Mouse (Mus musculus) small intestine, adult 2 months (tissue): Measurements from ENCODE around the gene Itpkc. TPM values are rescaled to one million over a fixed set of nuclear protein-coding genes. Genes with fewer than 3 reads are reported as not detected.

Source experiments
- H3K27ac ChIP-seq: fragments of 200-500 bp; 2 replicates; pipeline ENCODE4 v1.5.1; 2012; ENCODE audit warnings: low read depth, low read length, control low read depth, inconsistent platforms; ENCODE audit not compliant: insufficient read depth
- H3K27me3 ChIP-seq: fragments of 200-500 bp; 2 replicates; pipeline ENCODE4 v1.6.1; 2012; ENCODE audit warnings: mild to moderate bottlenecking, moderate library complexity, low read length, inconsistent platforms; ENCODE audit not compliant: control insufficient read depth, insufficient read depth
- H3K36me3 ChIP-seq: fragments of 200-500 bp; 2 replicates; pipeline ENCODE4 v1.6.1; 2012; ENCODE audit warnings: mild to moderate bottlenecking, low read length, control low read depth, inconsistent platforms; ENCODE audit not compliant: control insufficient read depth, insufficient read depth
- H3K4me1 ChIP-seq: fragments of 200-500 bp; 2 replicates; pipeline ENCODE4 v1.6.1; 2012; ENCODE audit warnings: low read length, inconsistent platforms, mixed read lengths; ENCODE audit not compliant: control insufficient read depth, insufficient read depth, insufficient read length
- H3K4me3 ChIP-seq: fragments of 200-500 bp; 2 replicates; pipeline ENCODE4 v1.5.1; 2012; ENCODE audit warnings: low read depth, mild to moderate bottlenecking, control low read depth, inconsistent platforms, low read length, moderate library complexity
- CTCF ChIP-seq: fragments of 200-500 bp; IDR thresholded peaks from 2 replicates; pipeline ENCODE4 v1.5.1; 2012; ENCODE audit warnings: low read depth, mild to moderate bottlenecking, control low read depth, inconsistent platforms, low read length, moderate library complexity, mixed read lengths; ENCODE audit not compliant: insufficient replicate concordance, insufficient read length; ENCODE audit errors: extremely low read depth
- POLR2A ChIP-seq: fragments of 200-500 bp; IDR thresholded peaks from 2 replicates; pipeline ENCODE4 v1.6.1; 2012; ENCODE audit warnings: low read depth, mild to moderate bottlenecking, control low read depth, inconsistent platforms, low read length, moderate library complexity
- whole genome bisulfite sequencing: fragments of 180-500 bp; shearing (Covaris S2); methylation state at CpG from one replicate; pipeline ENCODE4 v1.1.7; 2018; 5-methylcytosine and 5-hydroxymethylcytosine counted together
- polyA plus RNA-seq: library from polyadenylated mRNA; depleted of rRNA; stranded (reverse); fragments of >200 nt; gene quantifications from 2 replicates; pipeline ENCODE4 v1.2.3, GENCODE M21; 2012; rRNA removed

Itpkc gene
- polyA plus RNA-seq, 1 experiment = 44.6 TPM

- H3K27ac ChIP-seq = no peak overlapping the region
- TF ChIP-seq POLR2A (no peak), CTCF (no peak)
- WGBS = 97% methylated on average over 6 of the region's 6 CpGs
- H3K27me3 ChIP-seq = no peaks in the 10 kb centered on the region
- peaks cover 24% of the 10 kb centered on the region for H3K36me3 ChIP-seq
- H3K4me3 ChIP-seq = no peak overlapping the region
- peaks cover 18% of the 10 kb centered on the region for H3K4me1 ChIP-seq
Measured at GRCm38 (mm10) chr7:27159256-27159655, 69.2 kb downstream of the Itpkc start.

- peaks cover 17% of the 10 kb centered on the region; the same call in 1 of the 2 replicates for H3K4me1 ChIP-seq
- WGBS = 96% methylated on average over 9 of the region's 9 CpGs
- H3K36me3 ChIP-seq = peaks cover 24% of the 10 kb centered on the region
- no peak overlapping the region for H3K27ac ChIP-seq
- H3K4me3 ChIP-seq = no peak overlapping the region
- TF ChIP-seq CTCF = no peak
- no peaks in the 10 kb centered on the region for H3K27me3 ChIP-seq
Measured at GRCm38 (mm10) chr7:27158171-27158570, 70.3 kb downstream of the Itpkc start.

Other genes with a start within 250 kb of the Itpkc start
- 0.11 TPM in 1 of 2 replicates, not detected in the other for gene Cyp2a12, start 199.6 kb downstream of the Itpkc start, polyA plus RNA-seq
- gene Cyp2f2, start 108.8 kb downstream of the Itpkc start, polyA plus RNA-seq = 0.24 and 0.30 TPM in 2 replicates
- not detected in 2 replicates for gene Cyp2t4, start 74.9 kb downstream of the Itpkc start, polyA plus RNA-seq
- gene Egln2, start 61.9 kb downstream of the Itpkc start, polyA plus RNA-seq = 64.8 and 129 TPM in 2 replicates
- gene Rab4b, start 49.8 kb downstream of the Itpkc start, polyA plus RNA-seq = 42.9 and 77.3 TPM in 2 replicates
- gene Gm21983, start 47.6 kb downstream of the Itpkc start, polyA plus RNA-seq = 0.23 TPM in 1 of 2 replicates, not detected in the other
- gene Mia, start 47.5 kb downstream of the Itpkc start, polyA plus RNA-seq = 9.6 TPM in 1 of 2 replicates, not detected in the other
- gene BC024978, start 32.9 kb downstream of the Itpkc start, polyA plus RNA-seq = 6.4 and 9.5 TPM in 2 replicates
- gene Snrpa, start 32.4 kb downstream of the Itpkc start, polyA plus RNA-seq = 73.2 and 138 TPM in 2 replicates
- 34.7 and 60.7 TPM in 2 replicates for gene Coq8b, start 4.4 kb upstream of the Itpkc start, polyA plus RNA-seq
- 8.3 and 9.0 TPM in 2 replicates for gene Numbl, start 29.8 kb upstream of the Itpkc start, polyA plus RNA-seq
- 136 and 163 TPM in 2 replicates for gene Ltbp4, start 109.0 kb upstream of the Itpkc start, polyA plus RNA-seq
- 62.1 and 115 TPM in 2 replicates for gene Shkbp1, start 127.4 kb upstream of the Itpkc start, polyA plus RNA-seq
- not detected in 2 replicates for gene Gm20479, start 128.8 kb upstream of the Itpkc start, polyA plus RNA-seq
- 0.19 and 0.28 TPM in 2 replicates for gene Sptbn4, start 219.0 kb upstream of the Itpkc start, polyA plus RNA-seq
- gene Blvrb, start 219.3 kb upstream of the Itpkc start, polyA plus RNA-seq = 79.1 and 142 TPM in 2 replicates
- gene Sertad3, start 245.1 kb upstream of the Itpkc start, polyA plus RNA-seq = 5.3 and 12.8 TPM in 2 replicates